Mouse (Mus musculus) retina, postnatal 7 days (tissue): ENCODE measurements at regions not wholly inside any gene's neighbourhood (a gene's known extent, or its start where the extent isn't known, plus 50 kb on each side); places are given as distances from the start of the nearest gene placed in this dataset.

Source experiments
- DNase-seq: peaks from one replicate; pipeline ENCODE4 v3.0.0-alpha.2; 2012; ENCODE audit warnings: low read depth, low spot score

- no peak for DNase-seq
Measured at GRCm38 (mm10) chr12:13094111-13094851, 152.6 kb upstream of the Mycn start.

GRCm38 (mm10) chr12:13085951-13086350 is 144.2 kb upstream of the Mycn start:
- DNase-seq = no peak

GRCm38 (mm10) chr12:13085484-13085883 is 143.8 kb upstream of the Mycn start:
- DNase-seq = no peak

GRCm38 (mm10) chr12:13083337-13084054 is 141.8 kb upstream of the Mycn start:
- DNase-seq = peak; percentile 6

- DNase-seq = no peak
Measured at GRCm38 (mm10) chr12:13080791-13081190, 139.1 kb upstream of the Mycn start.

GRCm38 (mm10) chr12:13079832-13080231 is 138.1 kb upstream of the Mycn start:
- no peak for DNase-seq

- no peak for DNase-seq
Measured at GRCm38 (mm10) chr12:13077689-13078088, 136.0 kb upstream of the Mycn start.

- no peak for DNase-seq
Measured at GRCm38 (mm10) chr12:13076699-13077287, 135.1 kb upstream of the Mycn start.

GRCm38 (mm10) chr12:13073126-13073886 is 131.6 kb upstream of the Mycn start:
- no peak for DNase-seq

GRCm38 (mm10) chr12:13067295-13067694 is 125.6 kb upstream of the Mycn start:
- no peak for DNase-seq

GRCm38 (mm10) chr12:13066604-13067181 is 125.0 kb upstream of the Mycn start:
- DNase-seq = no peak

- no peak for DNase-seq
Measured at GRCm38 (mm10) chr12:13059473-13059872, 117.8 kb upstream of the Mycn start.

GRCm38 (mm10) chr12:13056246-13056645 is 114.5 kb upstream of the Mycn start:
- DNase-seq = no peak

GRCm38 (mm10) chr12:13054611-13055010 is 112.9 kb upstream of the Mycn start:
- no peak for DNase-seq

- DNase-seq = no peak
Measured at GRCm38 (mm10) chr12:13053746-13054145, 112.0 kb upstream of the Mycn start.

- no peak for DNase-seq
Measured at GRCm38 (mm10) chr12:13052845-13053623, 111.3 kb upstream of the Mycn start.

GRCm38 (mm10) chr12:13052164-13052563 is 110.5 kb upstream of the Mycn start:
- DNase-seq = no peak

GRCm38 (mm10) chr12:13049659-13050058 is 107.9 kb upstream of the Mycn start:
- DNase-seq = no peak

- DNase-seq = no peak
Measured at GRCm38 (mm10) chr12:13048168-13048727, 106.5 kb upstream of the Mycn start.

GRCm38 (mm10) chr12:13042934-13043333 is 101.2 kb upstream of the Mycn start:
- no peak for DNase-seq
